Mouse (Mus musculus) brain, embryonic 14.5 days (tissue): ENCODE measurements around the gene Il10rb.

Source experiments
- CTCF ChIP-seq: fragments of 200-500 bp; IDR thresholded peaks from 2 replicates; pipeline ENCODE4 v1.5.1; 2012; ENCODE audit warnings: inconsistent platforms, mild to moderate bottlenecking, moderate library complexity, borderline replicate concordance; ENCODE audit not compliant: insufficient read depth, insufficient read length; ENCODE audit errors: extremely low read depth
- POLR2A ChIP-seq: fragments of 200-500 bp; IDR thresholded peaks from 2 replicates; pipeline ENCODE4 v1.6.1; 2012; ENCODE audit warnings: mild to moderate bottlenecking, inconsistent platforms, borderline replicate concordance; ENCODE audit not compliant: poor library complexity, insufficient read depth, insufficient read length, severe bottlenecking; ENCODE audit errors: extremely low read depth

- TF ChIP-seq CTCF (no peak), POLR2A (no peak)
Measured at GRCm38 (mm10) chr16:91359531-91359930, 46.4 kb upstream of the Il10rb start.
